Mouse (Mus musculus) bone marrow, adult 2 months (tissue): ENCODE data around the gene Pcgf6. TPM values are rescaled to one million over a fixed set of nuclear protein-coding genes. Genes with fewer than 3 reads are reported as not detected.

Source experiments
- H3K27ac ChIP-seq: fragments of 200-500 bp; 2 replicates; pipeline ENCODE4 v1.5.1; 2012; ENCODE audit warnings: low read depth, mild to moderate bottlenecking, control low read depth, inconsistent platforms, low read length; ENCODE audit not compliant: control insufficient read depth, poor library complexity, insufficient read depth
- H3K4me1 ChIP-seq: fragments of 200-500 bp; 2 replicates; pipeline ENCODE4 v1.6.1; 2011; ENCODE audit warnings: low read length; ENCODE audit not compliant: control insufficient read depth, insufficient read depth
- H3K4me3 ChIP-seq: fragments of 200-500 bp; replicated peaks from 2 replicates; pipeline ENCODE3; 2011; ENCODE audit warnings: mild to moderate bottlenecking, low read depth, low read length, control low read depth; ENCODE audit not compliant: control insufficient read depth
- CTCF ChIP-seq: fragments of 200-500 bp; IDR thresholded peaks from 2 replicates; pipeline ENCODE4 v1.5.1; 2011; ENCODE audit warnings: low read length, control low read depth; ENCODE audit not compliant: control insufficient read depth, insufficient read depth
- POLR2A ChIP-seq: fragments of 200-500 bp; IDR thresholded peaks from 2 replicates; pipeline ENCODE4 v1.6.1; 2011; ENCODE audit warnings: low read depth, mild to moderate bottlenecking, control low read depth, low read length, borderline replicate concordance; ENCODE audit not compliant: control insufficient read depth
- WGBS: fragments of 180-500 bp; shearing (Covaris S2); methylation state at CpG from one replicate; pipeline ENCODE4 v1.1.7; 2018; 5-methylcytosine and 5-hydroxymethylcytosine counted together
- polyA plus RNA-seq: library from polyadenylated mRNA; stranded (reverse); fragments of >200 nt; gene quantifications from 2 replicates; pipeline ENCODE4 v1.2.4, GENCODE M21; 2011; ENCODE audit warnings: low replicate concordance; ENCODE audit not compliant: missing spikeins, insufficient read depth, insufficient read length

Pcgf6 gene
- polyA plus RNA-seq, 1 experiment: 5.0 TPM

DNA sequence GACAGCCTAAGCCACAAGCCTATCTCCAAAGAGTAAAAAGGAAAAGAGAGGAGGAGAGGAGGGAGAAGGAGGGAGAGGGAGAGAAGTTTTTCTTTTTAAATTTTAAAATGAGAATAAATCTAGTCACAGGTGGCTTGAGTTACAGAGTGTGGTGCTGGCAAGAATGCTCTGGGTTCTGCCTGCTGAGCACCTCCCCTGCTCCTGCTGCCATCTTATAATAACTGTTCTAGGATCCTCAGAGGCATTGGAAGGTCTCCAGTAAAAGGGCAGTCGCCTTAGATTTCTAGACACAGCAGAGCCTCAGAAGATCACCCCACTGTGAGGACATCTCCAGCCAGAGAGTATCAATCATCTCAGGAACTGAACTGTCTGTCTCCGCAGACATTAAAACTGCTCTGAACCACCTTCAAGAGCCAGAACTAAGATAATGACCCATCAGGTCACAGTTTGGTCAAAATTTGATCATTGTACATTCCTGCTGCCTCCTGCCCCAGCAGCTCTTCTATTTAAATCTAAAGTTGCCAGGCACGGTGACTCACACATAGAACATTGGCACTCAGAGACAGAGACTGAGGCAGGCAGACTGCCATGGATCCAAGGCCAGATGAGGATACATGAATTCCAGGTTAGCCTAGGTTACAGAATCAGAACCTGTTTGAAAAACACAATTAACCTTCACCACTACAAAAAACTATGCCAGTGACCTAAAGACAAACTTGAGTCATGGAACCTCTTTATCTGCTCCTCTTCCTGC lies 9.8 kb downstream of the Pcgf6 start:
- TF ChIP-seq POLR2A (no peak), CTCF (no peak)
- Histone ChIP-seq H3K27ac (no peak overlapping the region), H3K4me1 (no peaks in the 10 kb centered on the region), H3K4me3 (no peak overlapping the region)
- WGBS: 86% methylated on average over 3 of the region's 3 CpGs

DNA sequence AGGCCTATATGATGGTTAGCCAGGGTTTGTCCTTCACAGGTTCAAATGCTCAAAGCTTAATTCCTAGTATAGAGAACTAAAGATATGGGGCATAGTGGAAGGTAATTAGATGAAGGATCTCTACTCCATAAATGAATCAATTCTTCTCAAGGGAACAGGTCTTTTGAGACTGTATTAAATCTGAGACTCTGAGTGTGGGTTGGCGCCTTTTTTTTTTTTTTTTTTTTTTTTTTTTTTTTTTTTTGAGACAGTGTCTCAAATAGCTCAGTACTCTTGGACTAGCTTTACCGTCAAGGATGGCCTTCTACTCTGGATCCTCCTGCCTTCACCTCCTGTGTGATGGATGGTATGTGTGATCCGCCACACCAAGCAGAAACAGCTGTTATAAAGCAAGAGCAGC lies 14.1 kb downstream of the Pcgf6 start:
- WGBS: 76% methylated on average over 3 of the region's 3 CpGs
- H3K4me1 ChIP-seq: no peaks in the 10 kb centered on the region
- TF ChIP-seq CTCF: no peak
- TF ChIP-seq POLR2A: no peak
- no peak overlapping the region for H3K4me3 ChIP-seq
- no peak overlapping the region for H3K27ac ChIP-seq

DNA sequence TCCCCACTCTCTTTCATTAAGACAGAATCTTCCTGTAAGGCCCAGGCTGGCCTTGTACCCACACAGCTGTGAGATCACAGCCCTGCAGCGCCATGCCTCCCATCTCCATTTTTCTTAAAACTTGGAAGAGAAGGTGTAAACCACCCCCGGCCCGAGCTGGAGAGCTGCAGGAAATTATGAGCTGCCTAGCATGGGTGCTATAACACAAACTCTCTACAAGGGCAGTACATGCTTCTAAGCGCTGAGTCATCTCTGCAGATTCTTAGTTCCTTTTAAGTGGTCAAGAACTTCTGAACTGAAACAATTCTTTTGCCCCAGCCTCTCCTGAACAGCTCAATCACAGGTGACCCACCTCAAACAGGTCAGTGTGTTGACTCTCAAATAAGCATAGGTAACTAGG lies 15.8 kb downstream of the Pcgf6 start:
- WGBS: 60% methylated on average over 4 of the region's 4 CpGs
- H3K27ac ChIP-seq: no peak overlapping the region
- no peaks in the 10 kb centered on the region for H3K4me1 ChIP-seq
- H3K4me3 ChIP-seq: no peak overlapping the region
- TF ChIP-seq CTCF (no peak), POLR2A (no peak)

DNA sequence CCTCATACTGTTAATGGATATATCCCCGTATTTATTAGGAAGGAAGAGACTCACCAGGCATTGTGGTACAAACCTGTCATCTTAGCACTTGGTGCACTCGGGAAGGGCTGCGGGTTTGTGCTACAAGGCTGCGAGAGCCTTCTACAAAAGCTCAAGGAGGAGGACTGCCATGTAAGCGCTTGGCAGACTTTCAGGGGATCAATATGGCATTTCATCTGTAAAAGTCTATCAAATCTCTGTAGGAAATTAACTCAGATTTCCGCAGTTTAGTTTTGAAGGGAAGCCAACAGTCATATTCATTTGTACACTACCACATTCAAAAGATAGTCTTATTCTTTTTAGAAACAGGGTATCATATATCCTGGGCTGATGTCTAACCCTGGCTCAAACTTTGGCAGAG lies 18.9 kb downstream of the Pcgf6 start:
- H3K4me3 ChIP-seq: no peak overlapping the region
- 89% methylated on average over 6 of the region's 6 CpGs for WGBS
- no peaks in the 10 kb centered on the region for H3K4me1 ChIP-seq
- TF ChIP-seq POLR2A: no peak
- TF ChIP-seq CTCF: no peak
- H3K27ac ChIP-seq: no peak overlapping the region

DNA sequence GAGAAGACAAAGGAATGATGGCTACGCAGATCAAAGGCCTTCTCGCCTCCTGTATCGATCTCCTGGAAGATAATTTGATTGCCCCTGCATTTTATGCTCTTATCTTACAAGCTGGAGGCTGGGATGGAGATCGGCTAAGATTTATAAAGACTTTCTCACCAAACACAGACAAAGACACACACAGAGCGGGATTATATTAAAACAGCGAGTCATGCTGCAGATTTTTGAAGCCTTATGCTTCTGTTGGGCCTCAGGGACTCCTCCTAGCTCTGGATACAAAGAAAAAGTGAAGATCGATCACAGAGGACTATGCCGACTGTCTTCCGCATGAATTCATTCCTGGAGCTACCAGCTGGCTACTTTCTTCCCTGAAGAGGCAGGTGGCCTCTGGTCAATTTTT lies 20.9 kb downstream of the Pcgf6 start:
- no peak overlapping the region for H3K27ac ChIP-seq
- no peaks in the 10 kb centered on the region for H3K4me1 ChIP-seq
- H3K4me3 ChIP-seq: no peak overlapping the region
- 92% methylated on average over 9 of the region's 9 CpGs for WGBS
- TF ChIP-seq POLR2A (no peak), CTCF (no peak)

DNA sequence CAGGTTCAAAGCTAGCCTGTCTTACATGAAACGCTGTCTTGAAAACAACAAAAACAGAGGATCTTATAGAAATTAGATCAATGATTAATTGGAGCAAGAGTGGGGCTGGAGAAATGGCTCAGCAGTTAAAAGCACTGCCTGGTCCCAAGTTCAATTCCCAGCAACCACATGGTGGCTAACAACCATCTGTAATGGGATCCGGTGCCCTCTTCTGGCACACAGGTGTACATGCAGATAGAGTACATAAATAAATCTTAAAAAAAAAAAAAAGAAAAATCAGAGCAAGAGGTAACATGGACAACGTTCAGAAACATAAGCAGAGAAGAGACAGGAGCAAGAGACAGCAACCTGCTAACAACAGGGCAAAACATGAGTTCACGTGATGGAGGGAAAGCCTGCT lies 24.2 kb downstream of the Pcgf6 start:
- no peaks in the 10 kb centered on the region for H3K4me1 ChIP-seq
- no peak overlapping the region for H3K4me3 ChIP-seq
- TF ChIP-seq CTCF (no peak), POLR2A (no peak)
- no peak overlapping the region for H3K27ac ChIP-seq
- 77% methylated on average over 4 of the region's 4 CpGs for WGBS

DNA sequence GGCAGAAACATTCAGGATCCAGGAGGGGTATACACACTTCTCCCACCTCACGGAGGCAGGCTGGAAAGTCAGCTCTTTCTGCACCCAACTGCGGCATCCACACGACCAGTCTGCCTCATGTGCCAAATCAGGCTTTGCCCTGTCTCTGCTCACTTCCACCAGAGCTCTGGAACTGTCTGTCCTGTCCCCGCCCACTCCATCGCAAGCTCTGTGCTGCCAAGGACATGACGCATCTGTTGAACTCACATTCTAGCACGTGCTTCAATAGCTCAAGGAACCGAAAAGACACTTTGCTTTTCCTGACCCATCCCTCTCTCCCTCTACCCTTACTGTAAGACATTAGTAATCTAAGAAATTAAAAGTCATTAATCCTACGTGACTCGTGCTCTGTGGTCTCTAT lies 25.8 kb downstream of the Pcgf6 start:
- TF ChIP-seq CTCF: no peak
- no peak for TF ChIP-seq POLR2A
- 83% methylated on average over 10 of the region's 10 CpGs for WGBS
- Histone ChIP-seq H3K4me3 (no peak overlapping the region), H3K4me1 (no peaks in the 10 kb centered on the region), H3K27ac (no peak overlapping the region)

DNA sequence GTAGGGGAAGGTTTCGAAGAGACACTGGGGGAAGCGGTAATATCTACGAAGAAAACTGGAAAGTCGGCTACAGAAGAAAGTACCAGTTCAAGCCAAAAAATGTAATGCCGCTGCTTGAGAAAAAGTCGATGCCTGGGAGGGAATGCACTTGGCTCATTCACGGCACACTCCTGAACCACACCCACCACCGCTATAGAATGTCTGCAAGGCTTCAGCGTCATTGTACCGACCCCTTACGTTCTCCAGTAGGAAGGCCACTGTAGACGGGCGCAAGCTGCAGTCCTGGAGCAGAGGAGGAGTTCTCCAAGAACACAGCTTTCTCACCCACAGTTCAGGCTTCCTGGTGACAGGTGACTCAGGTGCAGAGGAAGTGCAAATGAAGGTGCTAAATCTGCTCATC lies 27.2 kb downstream of the Pcgf6 start:
- TF ChIP-seq POLR2A: no peak
- TF ChIP-seq CTCF: no peak

DNA sequence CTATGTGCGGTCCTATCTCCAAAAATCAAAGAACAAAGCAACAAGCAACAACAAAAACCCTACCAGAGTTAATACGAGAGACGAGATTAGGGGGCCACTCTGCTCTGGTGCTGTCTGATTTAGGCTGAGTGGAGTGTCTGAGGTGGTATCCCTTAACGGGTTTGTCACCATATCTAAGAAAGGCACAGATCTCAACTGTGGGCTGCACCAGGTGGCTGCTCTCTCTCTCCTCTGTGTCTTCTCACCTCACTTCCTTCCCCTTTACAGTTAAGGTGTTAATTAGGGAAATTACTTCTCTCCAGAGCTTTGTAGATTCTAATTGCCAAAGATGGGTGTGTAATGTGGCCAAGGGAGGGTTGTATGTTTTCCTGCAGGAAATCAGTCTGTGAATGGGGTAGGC lies 28.0 kb downstream of the Pcgf6 start:
- 45% methylated on average over 4 of the region's 4 CpGs for WGBS
- Histone ChIP-seq H3K4me3 (no peak overlapping the region), H3K4me1 (no peaks in the 10 kb centered on the region), H3K27ac (no peak overlapping the region)
- TF ChIP-seq POLR2A (no peak), CTCF (no peak)

More for the DNA sequence above, 27.2 kb downstream of the Pcgf6 start:
- WGBS: 77% methylated on average over 13 of the region's 13 CpGs
- Histone ChIP-seq H3K4me3 (no peak overlapping the region), H3K4me1 (no peaks in the 10 kb centered on the region), H3K27ac (no peak overlapping the region)

DNA sequence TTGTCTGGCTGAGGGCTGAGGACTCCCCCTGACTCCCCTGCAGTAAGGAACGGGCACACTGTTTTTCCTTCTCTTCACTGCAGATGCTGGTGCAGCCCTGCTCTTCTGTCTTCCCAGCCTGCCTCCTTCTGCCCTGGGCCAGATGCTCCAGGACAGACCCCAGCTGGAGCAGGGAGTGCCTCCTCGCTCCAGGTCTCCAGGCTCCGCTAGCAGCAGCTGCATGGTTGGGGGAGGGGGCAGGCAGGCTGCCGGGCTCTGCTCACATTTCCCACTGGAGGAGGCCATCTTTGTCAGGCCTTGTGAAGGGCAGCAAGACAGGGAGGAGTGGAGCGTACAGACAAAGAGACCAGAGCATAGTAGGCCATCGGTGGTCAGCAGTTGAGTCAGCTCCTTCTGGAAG lies 31.4 kb downstream of the Pcgf6 start:
- WGBS: 54% methylated on average over 6 of the region's 6 CpGs
- TF ChIP-seq POLR2A (no peak), CTCF (no peak)
- Histone ChIP-seq H3K4me1 (no peaks in the 10 kb centered on the region), H3K4me3 (no peak overlapping the region), H3K27ac (no peak overlapping the region)
